Mouse (Mus musculus): ENCODE data around the gene A130010J15Rik. TPM values are rescaled to one million over a fixed set of nuclear protein-coding genes. Genes with fewer than 3 reads are reported as not detected.

The A130010J15Rik gene
- polyA plus RNA-seq, 1 experiment from 2014 or later = 13.6 TPM

- Histone ChIP-seq H3K27ac (no peak overlapping the region), H3K27me3 (no peaks in the 10 kb centered on the region), H3K36me3 (no peaks in the 10 kb centered on the region), H3K4me2 (no peak overlapping the region), H3K4me1 (no peaks in the 10 kb centered on the region), H3K9me3 (no peaks in the 10 kb centered on the region), H3K9ac (no peak overlapping the region), H3K4me3 (no peak overlapping the region)
- 0 out of 2 replicates have a peak, but pooled peaks have one; percentile 53 for ATAC-seq (ENCODE audit: borderline replicate concordance, extremely low read depth, low FRiP score, low TSS enrichment)
- WGBS = 37% methylated on average over 2 of the region's 2 CpGs
Observed at GRCm38 (mm10) chr1:193208178-193208577, 40.3 kb downstream of the A130010J15Rik start.

DNA sequence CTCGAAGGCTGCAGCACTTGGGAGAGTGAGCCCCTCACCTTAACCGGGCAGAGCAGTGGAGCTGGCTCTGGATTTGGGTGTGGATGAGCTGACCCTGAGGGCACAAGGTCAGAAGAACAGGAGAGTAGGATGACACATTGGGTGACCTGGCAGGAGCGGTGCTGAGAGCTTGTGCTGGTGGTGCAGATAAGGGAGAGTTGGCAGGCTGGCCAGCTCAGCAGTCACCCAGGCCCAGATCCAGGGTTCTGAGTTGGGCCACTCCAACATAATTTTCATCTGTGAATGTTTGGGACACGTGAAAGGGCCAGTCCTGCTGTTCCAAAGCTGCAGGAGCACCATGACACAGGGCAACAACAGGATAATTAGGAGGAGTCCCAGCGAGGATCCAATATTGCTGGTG lies 43.5 kb downstream of the A130010J15Rik start:
- ATAC-seq (ENCODE audit: borderline replicate concordance, extremely low read depth, low FRiP score, low TSS enrichment) = no peak
- 49% methylated on average over 5 of the region's 5 CpGs for WGBS

DNA sequence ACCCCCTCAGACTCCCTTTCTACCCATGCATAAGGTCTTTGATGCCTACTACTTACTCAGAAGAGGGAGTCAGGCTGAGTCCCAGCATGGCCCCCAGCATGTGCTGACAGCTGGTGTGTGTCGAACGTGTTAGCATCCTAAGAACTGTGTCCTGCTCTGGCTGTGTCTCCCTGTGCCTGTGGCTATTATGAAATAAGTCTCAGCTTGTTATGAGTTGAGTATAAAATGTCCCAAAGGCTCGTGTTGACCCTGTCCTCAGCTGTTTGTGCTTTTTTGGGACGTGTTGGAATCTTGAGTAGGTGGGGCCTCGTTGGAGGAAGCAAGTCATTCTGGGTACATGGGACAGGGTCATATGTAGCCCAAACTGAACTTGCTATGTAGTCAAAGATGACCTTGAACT lies 46.2 kb downstream of the A130010J15Rik start:
- H3K4me1 ChIP-seq = no peaks in the 10 kb centered on the region
- H3K9ac ChIP-seq = no peak overlapping the region
- ATAC-seq (ENCODE audit: borderline replicate concordance, extremely low read depth, low FRiP score, low TSS enrichment) = peak; percentile 72
- H3K9me3 ChIP-seq = no peaks in the 10 kb centered on the region
- no peak overlapping the region for H3K4me3 ChIP-seq
- H3K27ac ChIP-seq = no peak overlapping the region
- 57% methylated on average over 5 of the region's 5 CpGs for WGBS
- H3K4me2 ChIP-seq = no peak overlapping the region
- H3K36me3 ChIP-seq = no peaks in the 10 kb centered on the region
- H3K27me3 ChIP-seq = no peaks in the 10 kb centered on the region

More for the DNA sequence above, 43.5 kb downstream of the A130010J15Rik start:
- Histone ChIP-seq H3K9me3 (no peaks in the 10 kb centered on the region), H3K4me2 (no peak overlapping the region), H3K4me1 (no peaks in the 10 kb centered on the region), H3K9ac (no peak overlapping the region), H3K36me3 (no peaks in the 10 kb centered on the region), H3K27ac (no peak overlapping the region), H3K27me3 (no peaks in the 10 kb centered on the region), H3K4me3 (no peak overlapping the region)

GRCm38 (mm10) chr1:193216000-193216399 lies 48.2 kb downstream of the A130010J15Rik start:
- H3K27ac ChIP-seq = no peak overlapping the region
- H3K27me3 ChIP-seq = no peaks in the 10 kb centered on the region
- no peaks in the 10 kb centered on the region for H3K4me1 ChIP-seq
- no peak for ATAC-seq (ENCODE audit: borderline replicate concordance, extremely low read depth, low FRiP score, low TSS enrichment)
- no peak overlapping the region for H3K4me3 ChIP-seq
- H3K9me3 ChIP-seq = no peaks in the 10 kb centered on the region
- 59% methylated on average over 3 of the region's 3 CpGs for WGBS
- no peaks in the 10 kb centered on the region for H3K36me3 ChIP-seq
- H3K9ac ChIP-seq = no peak overlapping the region
- no peak overlapping the region for H3K4me2 ChIP-seq

- WGBS = 54% methylated on average over 5 of the region's 5 CpGs
- no peaks in the 10 kb centered on the region for H3K9me3 ChIP-seq
Observed at GRCm38 (mm10) chr1:193220408-193220807, 52.6 kb downstream of the A130010J15Rik start.

DNA sequence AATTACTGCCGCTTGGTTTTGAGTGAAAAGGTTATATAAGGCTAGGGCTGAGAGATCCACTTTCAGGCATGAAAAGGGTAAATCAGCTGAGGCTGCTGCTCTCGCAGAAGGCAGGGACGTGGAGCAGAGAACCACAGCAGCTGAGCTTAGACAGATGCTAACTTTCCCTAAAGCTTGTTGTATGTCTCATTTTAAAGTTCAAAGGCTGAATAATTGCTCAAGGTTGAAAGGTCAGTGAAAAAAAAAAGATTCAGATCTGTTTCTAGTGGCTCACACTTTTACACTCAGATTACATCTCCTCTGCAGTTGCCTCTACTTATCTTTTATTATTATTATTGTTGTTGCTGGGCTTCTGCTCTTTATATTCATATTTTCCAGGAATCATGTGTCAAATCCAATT lies 57.7 kb downstream of the A130010J15Rik start:
- no peak for ATAC-seq (ENCODE audit: borderline replicate concordance, extremely low read depth, low FRiP score, low TSS enrichment)
- H3K27me3 ChIP-seq = no peaks in the 10 kb centered on the region
- 42% methylated on average over 3 of the region's 3 CpGs for WGBS
- no peak overlapping the region for H3K4me3 ChIP-seq
- no peak overlapping the region for H3K4me2 ChIP-seq
- peaks cover 11% of the 10 kb centered on the region; the same call in 1 of the 2 replicates for H3K4me1 ChIP-seq
- no peak overlapping the region for H3K27ac ChIP-seq
- no peak overlapping the region for H3K9ac ChIP-seq
- H3K9me3 ChIP-seq = no peaks in the 10 kb centered on the region
- H3K36me3 ChIP-seq = no peaks in the 10 kb centered on the region

More at GRCm38 (mm10) chr1:193220408-193220807, 52.6 kb downstream of the A130010J15Rik start:
- no peak for ATAC-seq (ENCODE audit: borderline replicate concordance, extremely low read depth, low FRiP score, low TSS enrichment)
- no peaks in the 10 kb centered on the region for H3K4me1 ChIP-seq
- H3K4me3 ChIP-seq = no peak overlapping the region
- H3K4me2 ChIP-seq = no peak overlapping the region
- no peak overlapping the region for H3K9ac ChIP-seq
- no peaks in the 10 kb centered on the region for H3K36me3 ChIP-seq
- H3K27me3 ChIP-seq = no peaks in the 10 kb centered on the region
- H3K27ac ChIP-seq = no peak overlapping the region

DNA sequence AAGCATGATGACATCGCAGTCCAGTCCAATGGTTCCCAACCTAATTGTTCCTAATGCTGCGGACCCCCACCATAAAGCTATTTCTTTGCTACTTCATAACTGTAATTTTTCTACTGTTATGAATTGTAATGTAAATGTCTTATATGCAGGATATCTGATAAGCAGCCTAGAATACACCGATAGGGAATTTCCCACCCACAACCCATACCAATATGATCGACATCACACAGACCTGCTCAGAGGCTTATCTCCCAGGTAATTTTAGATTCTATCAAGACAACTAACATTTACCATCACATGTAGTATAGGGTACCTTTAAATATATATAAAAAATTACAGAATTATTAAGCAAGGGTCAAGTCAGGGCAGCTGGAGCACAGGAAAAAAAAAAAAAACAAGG lies 58.3 kb downstream of the A130010J15Rik start:
- WGBS = 89% methylated on average over 4 of the region's 4 CpGs
- Histone ChIP-seq H3K36me3 (no peaks in the 10 kb centered on the region), H3K9ac (no peak overlapping the region), H3K27me3 (no peaks in the 10 kb centered on the region), H3K4me2 (no peak overlapping the region), H3K4me3 (no peak overlapping the region), H3K27ac (no peak overlapping the region), H3K4me1 (peaks cover 17% of the 10 kb centered on the region; the same call in 1 of the 2 replicates), H3K9me3 (no peaks in the 10 kb centered on the region)
- ATAC-seq (ENCODE audit: borderline replicate concordance, extremely low read depth, low FRiP score, low TSS enrichment) = no peak

- Histone ChIP-seq H3K9me3 (no peaks in the 10 kb centered on the region), H3K4me3 (no peak overlapping the region), H3K4me1 (peaks cover 18% of the 10 kb centered on the region; the same call in 1 of the 2 replicates), H3K27me3 (no peaks in the 10 kb centered on the region), H3K27ac (no peak overlapping the region), H3K4me2 (no peak overlapping the region), H3K9ac (no peak overlapping the region), H3K36me3 (no peaks in the 10 kb centered on the region)
- ATAC-seq (ENCODE audit: borderline replicate concordance, extremely low read depth, low FRiP score, low TSS enrichment) = no peak
- WGBS = 32% methylated on average over 7 of the region's 7 CpGs
Observed at GRCm38 (mm10) chr1:193226724-193227522, 59.1 kb downstream of the A130010J15Rik start.

Other genes with a start within 250 kb of the A130010J15Rik start
- 0.88 and 0.93 TPM in 2 replicates for gene Syt14, start 132.3 kb upstream of the A130010J15Rik start, polyA plus RNA-seq (2015; fragmentation: Nextera tagmentation; extraction: Ambion mirVana)
- gene Diexf, start 37.8 kb upstream of the A130010J15Rik start, polyA plus RNA-seq (2015; fragmentation: Nextera tagmentation; extraction: Ambion mirVana) = 7.0 and 7.4 TPM in 2 replicates
- 14.9 and 15.4 TPM in 2 replicates for gene Irf6, start 14.9 kb upstream of the A130010J15Rik start, polyA plus RNA-seq (2015; fragmentation: Nextera tagmentation; extraction: Ambion mirVana)
- gene Traf3ip3, start 33.7 kb downstream of the A130010J15Rik start, polyA plus RNA-seq (2015; fragmentation: Nextera tagmentation; extraction: Ambion mirVana) = 2.9 and 3.8 TPM in 2 replicates
- gene Lamb3, start 39.7 kb downstream of the A130010J15Rik start, polyA plus RNA-seq (2015; fragmentation: Nextera tagmentation; extraction: Ambion mirVana) = 38.1 and 43.9 TPM in 2 replicates
- gene Hsd11b1, start 96.0 kb downstream of the A130010J15Rik start, polyA plus RNA-seq (2015; fragmentation: Nextera tagmentation; extraction: Ambion mirVana) = 19.3 and 27.1 TPM in 2 replicates
- gene G0s2, start 105.2 kb downstream of the A130010J15Rik start, polyA plus RNA-seq (2015; fragmentation: Nextera tagmentation; extraction: Ambion mirVana) = 148 and 169 TPM in 2 replicates
- 36.8 and 38.8 TPM in 2 replicates for gene Camk1g, start 202.3 kb downstream of the A130010J15Rik start, polyA plus RNA-seq (2015; fragmentation: Nextera tagmentation; extraction: Ambion mirVana)